Mouse (Mus musculus) embryonic facial prominence, embryonic 10.5 days (tissue): ENCODE measurements around the gene Rnf223. TPM values are rescaled to one million over a fixed set of nuclear protein-coding genes. Genes with fewer than 3 reads are reported as not detected.

Experiments used
- DNase-seq: peaks from one replicate; pipeline ENCODE4 v3.0.0-alpha.2; 2017; ENCODE audit warnings: low spot score
- H3K27ac ChIP-seq: fragments of 300-500 bp; sonication (generic); replicated peaks from 2 replicates; pipeline ENCODE4 v1.5.1; 2016; ENCODE audit warnings: mild to moderate bottlenecking
- H3K27me3 ChIP-seq: fragments of 300-500 bp; sonication (generic); replicated peaks from 2 replicates; pipeline ENCODE4 v1.6.1; 2016; ENCODE audit warnings: low read depth, mild to moderate bottlenecking; ENCODE audit not compliant: poor library complexity, severe bottlenecking
- H3K36me3 ChIP-seq: fragments of 300-500 bp; sonication (generic); replicated peaks from 2 replicates; pipeline ENCODE4 v1.6.1; 2016; ENCODE audit warnings: mild to moderate bottlenecking, moderate library complexity
- H3K4me1 ChIP-seq: fragments of 300-500 bp; sonication (generic); 2 replicates; pipeline ENCODE4 v1.6.1; 2016
- H3K4me3 ChIP-seq: fragments of 300-500 bp; sonication (generic); 2 replicates; pipeline ENCODE4 v1.5.1; 2016; ENCODE audit warnings: mild to moderate bottlenecking, moderate library complexity
- H3K9me3 ChIP-seq: fragments of 300-500 bp; sonication (generic); 2 replicates; pipeline ENCODE4 v1.6.1; 2016; ENCODE audit warnings: mild to moderate bottlenecking
- WGBS: fragments of 180-500 bp; shearing (Covaris S2); methylation state at CpG from one replicate; pipeline ENCODE4 v1.1.7; 2016; 5-methylcytosine and 5-hydroxymethylcytosine counted together
- polyA plus RNA-seq: library from polyadenylated mRNA; unstranded; fragments of >200 nt; fragmentation: Nextera tagmentation; extraction: Ambion mirVana; gene quantifications from 2 replicates; pipeline ENCODE4 v1.2.1, GENCODE M21; 2016

The Rnf223 gene
- polyA plus RNA-seq, 1 experiment from 2014 or later: 0.70 TPM

GRCm38 (mm10) chr4:156100501-156100900, 29.8 kb upstream of the Rnf223 start:
- no peaks in the 10 kb centered on the region for H3K36me3 ChIP-seq
- H3K4me3 ChIP-seq: no peak overlapping the region
- peaks cover 12% of the 10 kb centered on the region for H3K4me1 ChIP-seq
- DNase-seq: no peak
- 89% methylated on average over 5 of the region's 5 CpGs for WGBS
- no peak overlapping the region for H3K27ac ChIP-seq
- no peaks in the 10 kb centered on the region for H3K9me3 ChIP-seq
- no peaks in the 10 kb centered on the region for H3K27me3 ChIP-seq

GRCm38 (mm10) chr4:156101481-156101903, 28.8 kb upstream of the Rnf223 start:
- Histone ChIP-seq H3K4me3 (no peak overlapping the region), H3K27me3 (no peaks in the 10 kb centered on the region), H3K36me3 (no peaks in the 10 kb centered on the region), H3K27ac (no peak overlapping the region), H3K9me3 (no peaks in the 10 kb centered on the region), H3K4me1 (peaks cover 12% of the 10 kb centered on the region)
- DNase-seq: no peak
- WGBS: 44% methylated on average over 3 of the region's 3 CpGs

- WGBS: 86% methylated on average over 4 of the region's 4 CpGs
- Histone ChIP-seq H3K9me3 (no peaks in the 10 kb centered on the region), H3K4me3 (no peak overlapping the region), H3K4me1 (peaks cover 1% of the 10 kb centered on the region), H3K27ac (no peak overlapping the region), H3K36me3 (no peaks in the 10 kb centered on the region), H3K27me3 (no peaks in the 10 kb centered on the region)
- DNase-seq: no peak
Observed at GRCm38 (mm10) chr4:156103342-156103741, 27.0 kb upstream of the Rnf223 start.

- 28% methylated on average over 13 of the region's 13 CpGs for WGBS
- peak overlapping the region; percentile 92 for H3K27ac ChIP-seq
- peak; percentile 71 for DNase-seq
- peaks cover 10% of the 10 kb centered on the region; the same call in 1 of the 2 replicates for H3K4me1 ChIP-seq
- peaks cover 13% of the 10 kb centered on the region for H3K36me3 ChIP-seq
- no peaks in the 10 kb centered on the region for H3K9me3 ChIP-seq
- peak overlapping the region; percentile 80 for H3K4me3 ChIP-seq
- no peaks in the 10 kb centered on the region for H3K27me3 ChIP-seq
Observed at GRCm38 (mm10) chr4:156108606-156109546, 21.4 kb upstream of the Rnf223 start.

GRCm38 (mm10) chr4:156109570-156110331, 20.6 kb upstream of the Rnf223 start, which contains the start of gene 9430015G10Rik:
Gene 9430015G10Rik, plus strand, starts transcription at chr4:156109982.
- peak within 1 kb of the TSS; percentile 92 for H3K27ac ChIP-seq
- no peaks in the 10 kb centered on the region for H3K9me3 ChIP-seq
- WGBS: under 1% methylated on average over 60 of the region's 60 CpGs
- no peaks in the 10 kb centered on the region for H3K27me3 ChIP-seq
- H3K4me3 ChIP-seq: peak within 1 kb of the TSS; percentile 80
- H3K4me1 ChIP-seq: peaks cover 10% of the 10 kb centered on the region; the same call in 1 of the 2 replicates
- peaks cover 21% of the 10 kb centered on the region for H3K36me3 ChIP-seq
- peak; percentile 99 for DNase-seq

GRCm38 (mm10) chr4:156124077-156124476, 6.2 kb upstream of the Rnf223 start:
- WGBS: 95% methylated on average over 7 of the region's 7 CpGs
- H3K4me1 ChIP-seq: no peaks in the 10 kb centered on the region
- H3K36me3 ChIP-seq: peaks cover 91% of the 10 kb centered on the region
- DNase-seq: no peak
- H3K9me3 ChIP-seq: no peaks in the 10 kb centered on the region
- no peaks in the 10 kb centered on the region for H3K27me3 ChIP-seq
- H3K27ac ChIP-seq: no peak overlapping the region
- H3K4me3 ChIP-seq: no peak overlapping the region

GRCm38 (mm10) chr4:156125393-156125792, 4.9 kb upstream of the Rnf223 start:
- WGBS: 96% methylated on average over 6 of the region's 6 CpGs
- DNase-seq: no peak
- Histone ChIP-seq H3K36me3 (peaks cover 78% of the 10 kb centered on the region), H3K9me3 (no peaks in the 10 kb centered on the region), H3K4me3 (no peak overlapping the region), H3K27ac (no peak overlapping the region), H3K27me3 (no peaks in the 10 kb centered on the region), H3K4me1 (no peaks in the 10 kb centered on the region)

- Histone ChIP-seq H3K36me3 (peaks cover 64% of the 10 kb centered on the region), H3K4me1 (no peaks in the 10 kb centered on the region), H3K27me3 (no peaks in the 10 kb centered on the region), H3K4me3 (no peak overlapping the region), H3K27ac (no peak overlapping the region), H3K9me3 (no peaks in the 10 kb centered on the region)
- no peak for DNase-seq
- 91% methylated on average over 7 of the region's 7 CpGs for WGBS
Observed at GRCm38 (mm10) chr4:156126841-156127240, 3.5 kb upstream of the Rnf223 start.

GRCm38 (mm10) chr4:156128746-156129145, 1.6 kb upstream of the Rnf223 start:
- Histone ChIP-seq H3K27me3 (no peaks in the 10 kb centered on the region), H3K27ac (no peak overlapping the region), H3K36me3 (peaks cover 44% of the 10 kb centered on the region), H3K4me1 (peaks cover 2% of the 10 kb centered on the region), H3K9me3 (no peaks in the 10 kb centered on the region), H3K4me3 (no peak overlapping the region)
- DNase-seq: no peak
- 82% methylated on average over 5 of the region's 5 CpGs for WGBS

- 88% methylated on average over 10 of the region's 10 CpGs for WGBS
Observed at GRCm38 (mm10) chr4:156130940-156131339, 627 bp downstream of the Rnf223 start.

GRCm38 (mm10) chr4:156133334-156133733, 3.0 kb downstream of the Rnf223 start:
- no peak for DNase-seq
- H3K9me3 ChIP-seq: peaks cover 3% of the 10 kb centered on the region; the same call in 1 of the 2 replicates
- H3K27ac ChIP-seq: no peak overlapping the region
- H3K36me3 ChIP-seq: no peaks in the 10 kb centered on the region
- H3K27me3 ChIP-seq: no peaks in the 10 kb centered on the region
- H3K4me1 ChIP-seq: peaks cover 6% of the 10 kb centered on the region
- H3K4me3 ChIP-seq: no peak overlapping the region
- 66% methylated on average over 5 of the region's 5 CpGs for WGBS

More at GRCm38 (mm10) chr4:156130940-156131339, 627 bp downstream of the Rnf223 start:
- Histone ChIP-seq H3K27ac (no peak overlapping the region), H3K27me3 (no peaks in the 10 kb centered on the region), H3K9me3 (no peaks in the 10 kb centered on the region), H3K36me3 (peaks cover 23% of the 10 kb centered on the region), H3K4me3 (no peak overlapping the region), H3K4me1 (peaks cover 6% of the 10 kb centered on the region)
- no peak for DNase-seq

GRCm38 (mm10) chr4:156133943-156134605, 3.8 kb downstream of the Rnf223 start:
- DNase-seq: no peak
- H3K36me3 ChIP-seq: no peaks in the 10 kb centered on the region
- WGBS: 79% methylated on average over 12 of the region's 12 CpGs
- peaks cover 6% of the 10 kb centered on the region for H3K4me1 ChIP-seq
- H3K4me3 ChIP-seq: no peak overlapping the region
- H3K9me3 ChIP-seq: peaks cover 10% of the 10 kb centered on the region; the same call in 1 of the 2 replicates
- no peaks in the 10 kb centered on the region for H3K27me3 ChIP-seq
- H3K27ac ChIP-seq: peak overlapping the region; percentile 10; the same call in 1 of the 2 replicates
